Mouse (Mus musculus): ENCODE data around the gene Cacng8. TPM values are rescaled to one million over a fixed set of nuclear protein-coding genes. Genes with fewer than 3 reads are reported as not detected.

The Cacng8 gene
- total RNA-seq, 2 experiments from 2014 or later = 0.43 TPM; not detected in 1

DNA sequence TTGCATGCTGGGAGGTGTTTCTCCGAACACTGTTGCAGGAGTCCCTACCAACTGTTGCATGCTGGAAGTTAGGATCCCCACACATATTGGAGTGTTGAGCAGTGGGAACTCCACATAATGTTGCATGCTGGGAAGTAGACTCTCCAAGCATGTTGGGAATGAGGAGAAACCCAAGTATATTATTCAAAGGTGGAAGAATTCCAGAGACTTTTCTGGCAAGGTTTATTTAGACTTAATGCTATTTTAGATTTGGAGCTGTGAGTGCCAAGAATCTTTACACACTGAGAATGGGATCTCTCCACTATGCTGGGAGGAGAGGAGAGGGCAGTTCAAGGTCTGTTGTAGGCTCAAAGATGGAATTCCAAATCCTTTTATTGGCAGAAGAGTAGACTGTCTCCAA lies 41.6 kb downstream of the Cacng8 start:
- DNase-seq = no peak

DNA sequence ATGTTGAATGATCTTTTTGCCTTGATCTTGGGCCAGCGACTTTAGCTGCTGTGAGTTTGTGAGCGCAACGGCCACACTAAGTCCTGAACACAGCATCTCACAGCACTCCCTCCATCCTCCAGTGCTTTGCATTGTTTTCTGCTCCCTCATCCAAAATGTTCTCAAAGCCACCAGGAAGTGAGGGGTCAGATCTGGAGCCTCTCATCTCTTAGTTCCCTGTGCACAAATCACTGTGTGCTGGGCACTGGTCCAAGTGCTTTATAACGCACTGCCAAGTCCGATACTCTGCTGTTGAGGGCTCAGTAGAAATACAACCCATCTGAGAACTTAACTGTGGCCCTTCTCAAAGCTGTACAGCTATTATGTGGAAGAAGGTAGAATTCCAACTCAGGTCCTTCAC lies 47.5 kb downstream of the Cacng8 start:
- DNase-seq = no peak

DNA sequence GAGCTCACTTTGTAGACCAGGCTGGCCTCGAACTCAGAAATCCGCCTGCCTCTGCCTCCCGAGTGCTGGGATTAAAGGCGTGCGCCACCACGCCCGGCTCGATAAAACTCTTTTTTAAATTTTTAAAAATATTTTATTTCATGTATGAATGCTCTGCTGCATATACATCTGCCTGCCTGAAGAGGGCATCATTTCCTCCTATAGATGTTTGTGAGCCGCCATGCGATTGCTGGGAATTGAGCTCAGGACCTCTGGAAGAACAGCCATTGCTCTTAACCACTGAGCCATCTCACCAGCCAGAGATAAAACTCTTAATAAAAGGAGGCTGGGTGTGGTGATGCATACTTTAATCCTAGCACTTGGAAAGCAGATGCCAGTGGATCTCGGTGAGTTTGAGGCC lies 49.5 kb downstream of the Cacng8 start:
- no peak for DNase-seq

DNA sequence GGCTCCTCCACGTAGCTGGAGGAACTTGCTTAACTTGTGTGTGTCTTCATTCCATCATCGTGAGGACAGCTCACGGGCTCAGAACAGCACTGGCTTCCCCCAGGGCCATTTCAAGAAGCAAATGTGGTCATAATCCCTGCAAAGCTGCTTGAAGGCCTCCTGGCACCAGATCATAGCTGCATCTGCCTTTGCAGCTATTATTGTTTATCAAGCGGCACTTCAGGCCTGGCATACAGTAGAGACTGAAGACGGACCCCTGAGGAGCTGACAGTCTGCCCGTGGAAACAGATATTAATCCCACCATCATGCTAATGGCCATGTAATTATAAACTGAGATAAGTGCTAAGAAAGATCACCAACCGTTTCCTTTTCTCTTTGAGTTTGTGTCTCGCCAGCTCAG lies 50.0 kb downstream of the Cacng8 start:
- DNase-seq = no peak

DNA sequence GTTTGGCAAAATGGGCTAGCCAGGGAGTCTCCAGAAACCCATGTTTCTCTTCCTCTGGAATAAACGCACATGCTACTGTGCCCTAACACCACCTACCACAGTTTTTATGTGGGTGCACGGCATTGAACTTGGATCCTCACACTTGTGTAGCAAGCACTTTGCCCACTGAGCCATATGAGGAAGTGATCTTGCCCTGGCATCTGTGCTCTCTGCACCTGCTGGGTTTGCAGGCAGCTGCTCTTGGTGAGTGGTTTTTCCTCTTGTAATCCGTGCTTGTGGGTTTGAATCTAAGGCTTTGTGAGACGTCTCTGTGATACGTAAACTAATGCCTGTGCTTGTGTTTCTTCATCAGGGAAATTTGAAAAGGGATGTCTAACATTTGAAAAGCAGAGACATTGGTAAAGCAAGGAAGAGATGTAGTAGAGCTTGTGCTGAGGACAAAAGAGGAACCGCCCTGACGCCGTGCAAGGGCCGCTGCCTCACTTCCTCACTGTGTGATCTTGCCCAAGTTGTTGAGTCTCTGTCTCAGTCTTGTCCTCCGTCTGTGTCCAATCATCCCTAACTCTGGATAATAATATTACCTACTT lies 52.1 kb downstream of the Cacng8 start:
- DNase-seq = no peak

DNA sequence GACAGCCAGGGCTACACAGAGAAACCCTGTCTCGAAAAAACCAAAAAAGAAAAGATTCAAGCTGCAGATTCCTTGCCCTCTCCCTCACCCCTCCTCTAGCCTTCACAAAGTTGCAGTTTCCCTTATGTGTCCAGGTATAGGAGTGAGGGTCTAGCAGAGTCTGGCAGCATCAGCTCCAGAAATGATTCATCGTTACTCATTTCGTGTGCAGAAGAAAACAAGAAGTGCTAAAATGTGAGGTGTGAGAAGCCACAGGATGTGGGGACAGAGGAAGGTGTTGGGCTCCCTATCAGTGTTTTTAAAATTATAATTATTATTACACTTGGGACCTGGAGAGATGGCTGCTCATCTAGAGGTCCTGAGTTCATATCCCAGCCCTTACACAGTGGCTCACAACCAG lies 54.2 kb downstream of the Cacng8 start:
- no peak for DNase-seq

DNA sequence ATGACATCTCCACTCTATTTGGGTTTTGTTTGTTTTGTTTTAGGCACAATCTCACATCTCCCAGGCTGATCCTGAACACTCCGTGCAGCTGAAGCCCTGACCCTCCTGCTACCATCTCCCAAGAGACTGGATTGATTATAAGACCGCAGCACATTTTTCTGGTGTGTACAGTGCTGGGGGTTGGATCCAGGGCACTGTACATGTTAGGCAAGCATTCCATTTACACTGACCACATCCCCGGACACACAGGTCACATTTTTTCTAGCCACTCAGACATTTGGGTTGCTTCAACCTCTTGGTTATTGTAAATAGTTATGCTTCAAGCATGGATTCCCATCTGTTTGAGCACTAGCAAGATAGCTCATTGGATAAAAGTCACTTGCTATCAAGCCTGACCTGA lies 56.1 kb downstream of the Cacng8 start:
- no peak for DNase-seq

DNA sequence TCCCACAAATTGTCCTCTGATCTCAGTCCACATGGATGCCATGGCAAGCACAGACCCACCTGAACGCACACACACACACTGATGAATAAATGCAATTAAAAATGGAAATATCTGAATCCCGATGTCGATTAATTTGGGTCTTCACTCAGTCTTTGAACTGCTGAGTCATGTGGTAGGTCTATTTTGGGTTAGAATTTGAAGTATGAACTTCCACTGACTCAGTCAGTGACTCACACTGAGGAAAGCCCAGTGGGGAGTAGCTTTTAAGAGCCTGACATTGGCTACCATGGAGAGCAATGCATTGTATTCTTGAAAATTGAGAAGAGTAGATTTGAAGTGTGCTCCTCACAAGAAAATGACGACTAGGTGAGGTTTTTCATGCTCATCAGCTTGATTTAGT lies 56.5 kb downstream of the Cacng8 start:
- no peak for DNase-seq

DNA sequence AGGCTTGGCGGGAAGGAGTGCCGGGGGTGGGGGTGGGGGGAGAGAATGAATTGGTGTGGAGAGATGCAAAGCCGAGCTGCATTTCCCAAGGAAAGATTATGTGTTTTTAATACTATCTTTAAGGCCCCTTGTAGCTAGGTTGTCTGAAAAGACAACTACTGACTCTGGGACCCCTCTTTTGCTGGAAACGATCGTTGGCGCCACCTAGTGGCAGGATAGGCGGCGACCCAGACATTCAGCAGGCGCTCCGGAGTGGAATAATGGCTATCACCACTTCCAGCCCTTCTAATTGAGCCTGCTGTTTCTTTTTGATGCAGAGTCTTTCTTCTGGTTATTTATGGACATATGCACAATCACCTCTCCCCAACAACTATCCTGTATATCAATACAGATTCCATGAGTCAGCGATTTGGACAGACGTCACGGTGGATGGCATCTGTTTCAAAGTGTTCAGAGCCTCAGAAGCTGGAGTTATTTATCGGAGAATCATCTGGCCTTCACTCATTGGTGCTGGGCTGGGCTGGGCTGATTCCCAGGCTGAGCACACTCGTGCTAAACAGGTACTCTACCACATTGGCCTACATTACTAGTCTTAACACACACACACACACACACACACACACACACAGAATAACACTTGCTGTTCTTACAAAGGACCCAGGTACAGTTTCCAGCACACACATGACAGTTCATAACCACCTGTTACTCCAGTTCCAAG lies 58.4 kb downstream of the Cacng8 start:
- DNase-seq = peak; percentile 85

DNA sequence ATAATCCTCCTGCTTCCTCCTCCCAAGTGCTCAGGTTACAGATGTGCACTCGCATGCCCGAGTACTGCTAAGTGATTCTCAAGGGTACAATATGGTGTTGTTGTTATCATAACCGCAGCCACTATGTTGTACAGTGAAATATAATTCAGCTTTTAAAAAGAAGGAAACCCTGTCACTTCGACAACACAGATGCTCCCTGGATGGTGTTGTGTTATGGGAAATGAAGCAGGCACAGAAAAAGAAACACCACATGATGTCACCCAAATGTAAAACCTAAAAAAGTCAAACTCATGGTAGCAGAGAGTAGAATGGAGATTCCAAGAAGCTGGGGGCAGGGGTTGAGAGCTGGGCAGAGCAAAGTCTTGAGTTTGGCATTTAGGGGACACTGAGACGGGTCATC lies 60.2 kb downstream of the Cacng8 start:
- DNase-seq = no peak

DNA sequence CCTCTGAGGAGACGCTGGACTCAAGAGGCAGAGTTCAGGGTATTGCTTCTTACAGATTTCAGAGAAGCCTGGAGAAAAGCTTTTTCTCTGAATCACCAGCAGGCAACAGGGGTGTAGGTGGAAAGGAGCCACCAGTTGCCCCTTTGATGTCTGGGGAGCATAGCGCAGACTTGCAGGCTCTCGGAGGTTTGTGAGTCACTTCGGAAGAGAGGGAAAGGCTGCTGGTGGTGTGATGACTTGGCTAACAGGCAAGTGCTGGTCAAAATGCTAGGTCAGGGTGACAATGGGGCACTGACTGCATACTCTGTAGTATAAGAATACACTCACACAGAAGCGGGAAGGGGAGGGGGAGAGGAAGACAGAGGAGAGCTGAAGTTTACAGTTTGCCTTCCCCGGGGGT lies 60.7 kb downstream of the Cacng8 start:
- DNase-seq = no peak

DNA sequence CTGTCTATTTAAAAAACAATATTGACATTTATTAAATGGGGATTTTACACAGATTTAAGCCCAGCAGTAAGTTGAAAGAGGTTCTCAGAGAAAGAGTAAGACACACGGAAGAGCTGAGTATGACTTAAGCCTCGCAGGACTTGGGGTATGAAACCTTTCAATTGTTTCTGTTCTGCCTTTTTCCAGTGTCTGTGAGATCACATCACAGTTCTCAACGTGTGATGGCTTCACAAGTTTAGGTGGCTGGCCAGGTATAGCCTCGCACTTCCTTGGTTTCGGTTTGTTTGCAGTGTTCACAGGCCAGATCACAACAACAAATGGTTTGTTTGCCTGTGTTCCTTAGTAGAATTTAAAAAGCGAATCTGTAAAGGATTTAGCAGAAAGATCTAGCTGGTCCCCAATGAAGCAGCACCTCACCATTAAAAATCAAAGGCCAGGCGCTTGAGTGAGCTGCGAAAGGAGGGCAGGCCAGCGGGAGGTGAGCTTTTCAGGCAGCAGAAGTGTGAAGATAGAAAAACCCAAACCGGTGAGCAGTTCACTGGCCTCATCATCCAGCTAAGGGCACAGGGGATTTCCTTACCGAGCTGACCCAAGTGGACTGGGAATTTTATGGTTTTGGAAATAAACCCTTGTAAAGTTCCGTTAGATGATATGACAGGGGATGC lies 62.5 kb downstream of the Cacng8 start:
- DNase-seq = no peak

DNA sequence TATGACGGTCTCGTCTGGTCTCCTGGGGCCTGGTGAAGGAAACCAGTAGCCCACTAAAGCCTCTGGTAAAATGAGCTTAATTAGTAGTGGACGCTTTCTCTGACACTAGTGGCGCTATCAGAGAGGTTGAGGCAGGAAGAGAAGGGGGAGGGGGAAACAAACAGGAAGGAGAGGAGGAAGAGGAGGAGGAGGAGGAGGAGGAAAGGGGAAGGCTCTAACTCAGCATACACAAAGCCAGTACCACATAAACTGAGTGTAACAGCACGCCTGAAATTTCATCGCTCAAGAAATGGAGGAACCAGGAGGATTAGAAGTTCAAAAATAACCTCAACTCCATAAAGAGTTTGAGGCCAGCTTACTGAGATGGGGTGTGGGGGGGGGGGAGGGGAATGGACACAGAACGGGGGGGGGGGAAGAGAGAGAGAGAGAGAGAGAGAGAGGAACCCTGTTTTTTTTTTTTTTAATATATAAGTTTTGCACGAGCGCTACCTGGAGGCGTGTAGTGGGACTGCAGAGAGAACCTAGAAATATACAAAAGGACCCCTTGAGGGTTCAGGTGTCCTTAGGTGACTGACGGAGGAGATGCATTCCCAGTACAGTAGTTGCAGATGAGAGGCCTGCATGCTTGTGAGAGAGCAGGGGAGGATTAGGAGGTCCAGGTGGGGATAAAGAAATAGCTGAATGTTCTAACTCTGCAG lies 63.2 kb downstream of the Cacng8 start:
- no peak for DNase-seq

DNA sequence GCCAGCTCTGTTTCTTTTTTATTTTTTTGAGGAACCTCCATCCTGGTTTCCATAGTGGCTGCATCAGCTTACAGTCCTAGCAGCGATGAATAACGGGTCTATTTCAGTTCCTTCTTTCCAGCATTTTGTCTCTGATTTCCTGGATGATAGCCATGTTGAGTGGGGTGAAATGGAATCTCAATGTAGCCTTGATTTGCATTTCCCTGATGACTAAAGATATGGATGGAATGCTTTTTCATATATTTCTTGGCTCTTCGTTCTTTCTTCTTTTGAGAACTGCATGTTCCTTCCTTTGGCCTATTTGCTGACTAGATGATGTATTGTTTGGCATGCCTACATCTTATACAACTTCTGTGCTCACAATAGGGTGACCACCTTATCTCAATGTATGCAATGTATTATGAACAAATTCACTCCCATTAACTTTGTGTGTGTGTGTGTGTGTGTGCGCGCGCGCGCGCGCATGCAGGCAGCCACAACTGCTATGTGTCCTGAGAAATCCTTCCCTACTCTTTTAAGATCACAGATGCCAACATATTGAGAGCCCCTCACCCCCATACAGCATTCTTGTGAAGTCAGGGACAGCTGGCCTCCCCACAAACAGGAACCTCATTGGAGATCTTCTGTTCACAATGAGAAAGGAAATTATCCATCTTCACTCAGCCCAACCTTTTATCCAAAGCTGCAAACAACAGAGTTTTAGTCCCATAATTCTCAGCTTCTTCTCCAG lies 66.8 kb downstream of the Cacng8 start:
- no peak for DNase-seq

DNA sequence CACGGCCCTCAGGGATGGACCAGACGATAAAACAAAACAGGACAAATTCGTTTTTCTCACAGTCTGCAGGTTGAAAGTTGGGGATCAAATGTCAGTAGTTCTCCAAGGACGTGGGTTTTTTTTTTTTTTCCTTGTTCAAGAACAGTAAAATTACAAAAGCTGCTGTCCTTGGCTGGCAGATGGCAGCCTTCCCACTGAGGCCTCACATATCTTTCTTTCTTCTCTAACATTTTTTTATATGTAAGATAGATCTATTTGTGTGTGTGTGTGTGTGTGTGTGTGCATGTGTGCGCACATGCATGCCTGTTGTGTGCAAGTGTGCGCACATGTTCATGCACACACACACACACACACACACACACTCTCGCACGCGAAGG lies 67.3 kb downstream of the Cacng8 start:
- DNase-seq = no peak

DNA sequence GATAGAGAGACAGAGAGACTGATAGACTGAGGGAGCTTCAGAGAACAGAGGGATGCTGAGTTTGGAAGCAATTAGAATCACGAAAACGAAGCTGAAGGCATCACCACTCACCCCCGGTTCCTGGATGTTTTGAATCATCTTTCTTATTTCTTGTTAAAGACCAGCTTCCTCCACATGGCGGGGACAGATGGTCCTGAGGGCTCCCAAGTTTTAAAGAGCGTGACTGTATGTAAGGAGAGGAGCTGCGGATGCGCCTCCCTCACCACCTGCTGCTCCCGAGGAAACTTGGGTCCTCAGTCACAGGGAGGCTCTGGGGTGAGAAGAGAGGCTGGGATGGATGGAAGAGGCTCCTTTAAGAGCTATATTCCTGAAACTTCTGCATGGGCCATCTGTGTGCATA lies 69.8 kb downstream of the Cacng8 start:
- DNase-seq = no peak

DNA sequence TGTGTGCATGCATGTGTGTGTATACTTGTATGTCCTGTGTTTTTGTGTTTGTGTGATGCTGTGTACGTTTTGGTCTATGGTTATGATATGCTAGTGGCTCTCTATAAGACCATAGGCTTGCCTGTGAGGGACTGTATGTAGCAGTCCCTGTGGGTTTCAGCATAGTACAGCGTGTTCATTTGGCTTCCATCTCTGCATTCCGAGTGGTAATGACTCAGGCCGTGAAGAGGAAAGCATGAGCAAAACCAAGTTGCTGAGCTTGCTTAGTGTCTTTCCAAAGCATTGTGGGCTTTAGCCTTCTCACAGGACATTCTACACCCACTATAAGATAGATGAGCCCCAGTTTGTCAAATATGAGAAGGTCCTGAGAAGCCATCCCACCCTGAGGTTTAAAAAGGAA lies 72.8 kb downstream of the Cacng8 start:
- DNase-seq = no peak

Small RNA genes lying within 50 kb of the gene (microRNA-seq; reads per million reads assigned to microRNA genes)
- 1.8 to 5.1 reads per million in 2 experiments for gene Gm23450

Other genes with a start within 250 kb of the Cacng8 start
- gene AU018091, start 221.5 kb upstream of the Cacng8 start, total RNA-seq (2021) = not detected
- under 1 TPM in 1 of 2 experiments, not detected in 1; 0.09 TPM for gene Nlrp12, start 140.9 kb upstream of the Cacng8 start, total RNA-seq (2021)
- gene Myadm, start 101.6 kb upstream of the Cacng8 start, total RNA-seq (2021) = 100 to 1,000 TPM in 1 of 2 experiments, 10 to 100 TPM in 1; 71.6 to 100 TPM
- 1 to 10 TPM; 2.2 to 4.5 TPM for gene Prkcg, start 101.5 kb upstream of the Cacng8 start, total RNA-seq (2021)
- 10 to 100 TPM in 1 of 2 experiments, 1 to 10 TPM in 1; 9.7 to 10.2 TPM for gene Cacng7, start 57.7 kb upstream of the Cacng8 start, total RNA-seq (2021)
- 10 to 100 TPM; 80.3 to 88.7 TPM for gene Cacng6, start 33.5 kb downstream of the Cacng8 start, total RNA-seq (2021)
- gene Tarm1, start 111.9 kb downstream of the Cacng8 start, total RNA-seq (2021) = not detected
- gene Oscar, start 225.5 kb downstream of the Cacng8 start, total RNA-seq (2021) = 1 to 10 TPM in 1 of 2 experiments, not detected in 1; 1.0 TPM
- gene Ndufa3, start 226.7 kb downstream of the Cacng8 start, total RNA-seq (2021) = 100 to 1,000 TPM; 680 to 749 TPM
- 10 to 100 TPM; 13.1 to 18.2 TPM for gene Tfpt, start 239.2 kb downstream of the Cacng8 start, total RNA-seq (2021)
- 10 to 100 TPM; 30.8 to 31.6 TPM for gene Prpf31, start 239.3 kb downstream of the Cacng8 start, total RNA-seq (2021)

Measured in gastrocnemius, postnatal 10 days (tissue).